Mouse (Mus musculus) neural tube, embryonic 11.5 days (tissue): ENCODE data around the gene Saal1. TPM values are rescaled to one million over a fixed set of nuclear protein-coding genes. Genes with fewer than 3 reads are reported as not detected.

ENCODE experiments used
- ATAC-seq: fragments of 200-750 bp; cut with Nextera tagmentation; 2 replicates; pipeline ENCODE4 v1.8.0; 2017; ENCODE audit warnings: moderate number of reproducible peaks, mild to moderate bottlenecking, moderate TSS enrichment, moderate library complexity; ENCODE audit not compliant: insufficient read depth, low FRiP score, low TSS enrichment
- DNase-seq: peaks from one replicate; pipeline ENCODE4 v3.0.0-alpha.2; 2015; ENCODE audit warnings: low spot score
- H3K27ac ChIP-seq: fragments of 300-500 bp; sonication (generic); 2 replicates; pipeline ENCODE4 v1.5.1; 2014; ENCODE audit warnings: low read depth, mild to moderate bottlenecking, low read length
- H3K27me3 ChIP-seq: fragments of 300-500 bp; sonication (generic); 2 replicates; pipeline ENCODE4 v1.6.1; 2014; ENCODE audit warnings: mild to moderate bottlenecking, low read length, mixed read lengths; ENCODE audit not compliant: control insufficient read depth, insufficient read depth
- H3K36me3 ChIP-seq: fragments of 300-500 bp; sonication (generic); 2 replicates; pipeline ENCODE4 v1.6.1; 2014; ENCODE audit warnings: mild to moderate bottlenecking, low read length, moderate library complexity, mixed read lengths; ENCODE audit not compliant: control insufficient read depth, insufficient read depth
- H3K4me1 ChIP-seq: fragments of 300-500 bp; sonication (generic); 2 replicates; pipeline ENCODE4 v1.6.1; 2014; ENCODE audit warnings: low read length, mixed read lengths; ENCODE audit not compliant: control insufficient read depth, insufficient read depth
- H3K4me2 ChIP-seq: fragments of 300-500 bp; sonication (generic); 2 replicates; pipeline ENCODE4 v1.6.1; 2014; ENCODE audit warnings: low read depth, mild to moderate bottlenecking, moderate library complexity
- H3K4me3 ChIP-seq: fragments of 300-500 bp; sonication (generic); 2 replicates; pipeline ENCODE4 v1.5.1; 2014; ENCODE audit warnings: low read depth, low read length
- H3K9ac ChIP-seq: fragments of 300-500 bp; sonication (generic); 2 replicates; pipeline ENCODE4 v1.6.1; 2014; ENCODE audit warnings: mild to moderate bottlenecking, low read length
- H3K9me3 ChIP-seq: fragments of 300-500 bp; sonication (generic); 2 replicates; pipeline ENCODE4 v1.6.1; 2016; ENCODE audit warnings: low read length; ENCODE audit not compliant: control insufficient read depth
- WGBS: fragments of 180-500 bp; shearing (Covaris S2); extraction: QIAGEN DNeasy Blood & Tissue Kit; methylation state at CpG from one replicate; pipeline ENCODE4 v1.1.7; 2014; 5-methylcytosine and 5-hydroxymethylcytosine counted together
- polyA plus RNA-seq: library from polyadenylated mRNA; unstranded; fragments of >200 nt; fragmentation: Nextera tagmentation; extraction: Ambion mirVana; gene quantifications from 2 replicates; pipeline ENCODE4 v1.2.1, GENCODE M21; 2014

Gene Saal1
- polyA plus RNA-seq, 1 experiment from 2014 or later = 39.1 TPM

- Histone ChIP-seq H3K9ac (no peak overlapping the region), H3K4me3 (no peak overlapping the region), H3K4me2 (no peak overlapping the region), H3K9me3 (no peaks in the 10 kb centered on the region), H3K27me3 (no peaks in the 10 kb centered on the region), H3K27ac (no peak overlapping the region), H3K36me3 (no peaks in the 10 kb centered on the region), H3K4me1 (no peaks in the 10 kb centered on the region)
- DNase-seq (no peak), ATAC-seq (no peak)
- WGBS = 97% methylated on average over 3 of the region's 3 CpGs
These were observed 32.1 kb downstream of the Saal1 start for GRCm38 (mm10) chr7:46678417-46678816.

- DNase-seq = no peak
- WGBS = 56% methylated on average over 5 of the region's 5 CpGs
These were observed 33.6 kb downstream of the Saal1 start for GRCm38 (mm10) chr7:46676808-46677360.

DNA sequence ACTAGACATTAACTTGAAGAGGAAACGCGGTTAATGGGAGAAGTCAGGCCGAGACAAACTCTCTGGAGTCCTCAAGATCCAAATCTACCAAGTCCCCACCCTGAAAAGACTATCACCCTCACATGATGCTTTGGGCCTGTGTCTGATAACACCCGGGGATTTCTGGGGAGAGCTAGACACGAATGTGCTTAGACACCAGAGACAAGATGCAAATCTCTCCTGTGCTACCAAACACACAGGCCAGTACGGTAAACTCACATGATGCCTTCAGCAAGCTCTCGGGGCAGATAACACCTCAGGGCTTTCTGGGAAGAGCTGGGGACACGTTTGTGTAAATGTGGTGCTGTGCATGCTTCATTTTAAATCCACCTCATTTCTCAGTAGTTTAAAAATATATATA is 34.6 kb downstream of the Saal1 start:
- Histone ChIP-seq H3K4me1 (no peaks in the 10 kb centered on the region), H3K27me3 (no peaks in the 10 kb centered on the region), H3K9me3 (no peaks in the 10 kb centered on the region), H3K9ac (no peak overlapping the region), H3K4me2 (no peak overlapping the region), H3K4me3 (no peak overlapping the region), H3K27ac (no peak overlapping the region), H3K36me3 (no peaks in the 10 kb centered on the region)
- ATAC-seq (no peak), DNase-seq (no peak)
- 87% methylated on average over 8 of the region's 8 CpGs for WGBS

More at GRCm38 (mm10) chr7:46676808-46677360, 33.6 kb downstream of the Saal1 start:
- Histone ChIP-seq H3K4me3 (no peak overlapping the region), H3K27me3 (no peaks in the 10 kb centered on the region), H3K36me3 (no peaks in the 10 kb centered on the region), H3K9me3 (no peaks in the 10 kb centered on the region), H3K9ac (no peak overlapping the region), H3K4me1 (no peaks in the 10 kb centered on the region), H3K4me2 (no peak overlapping the region), H3K27ac (no peak overlapping the region)
- ATAC-seq = no peak

DNA sequence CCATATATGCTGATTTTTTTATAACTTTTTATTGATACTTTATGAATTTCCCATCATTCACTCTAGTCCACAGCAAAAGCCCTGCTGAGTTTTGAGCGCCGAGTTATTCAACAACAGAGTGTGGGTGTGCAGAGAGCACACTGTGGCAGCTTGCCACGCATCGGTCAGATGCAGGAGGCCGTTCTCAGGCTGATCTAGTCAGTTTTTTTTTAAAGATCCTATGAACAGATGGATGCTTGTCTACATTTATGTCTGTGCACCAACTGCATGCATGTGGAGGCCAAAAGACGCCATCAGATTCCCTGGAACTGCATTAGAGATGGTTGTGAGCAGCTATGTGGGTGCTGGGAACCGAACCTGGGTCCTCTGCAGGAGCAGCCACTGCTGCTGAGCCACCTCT is 35.4 kb downstream of the Saal1 start:
- H3K27me3 ChIP-seq = no peaks in the 10 kb centered on the region
- H3K4me1 ChIP-seq = no peaks in the 10 kb centered on the region
- DNase-seq (no peak), ATAC-seq (no peak)
- H3K27ac ChIP-seq = no peak overlapping the region
- H3K9me3 ChIP-seq = no peaks in the 10 kb centered on the region
- WGBS = 93% methylated on average over 7 of the region's 7 CpGs
- no peak overlapping the region for H3K9ac ChIP-seq
- no peaks in the 10 kb centered on the region for H3K36me3 ChIP-seq
- H3K4me2 ChIP-seq = no peak overlapping the region
- H3K4me3 ChIP-seq = no peak overlapping the region

GRCm38 (mm10) chr7:46672160-46672672 is 38.3 kb downstream of the Saal1 start, which contains the start of gene Tph1:
Gene Tph1, minus strand, starts transcription at chr7:46672537.
- Histone ChIP-seq H3K9ac (no peak within 1 kb of the TSS), H3K27ac (no peak within 1 kb of the TSS), H3K9me3 (no peaks in the 10 kb centered on the region), H3K27me3 (no peaks in the 10 kb centered on the region; the same call in 1 of the 2 replicates), H3K4me3 (no peak within 1 kb of the TSS), H3K4me2 (no peak within 1 kb of the TSS), H3K36me3 (no peaks in the 10 kb centered on the region), H3K4me1 (0 out of 2 replicates have a peak, but pooled peaks cover 1% of the 10 kb centered on the region)
- DNase-seq (no peak), ATAC-seq (no peak)
- WGBS = 65% methylated on average over 10 of the region's 10 CpGs

GRCm38 (mm10) chr7:46667256-46667655 is 43.2 kb downstream of the Saal1 start:
- no peaks in the 10 kb centered on the region for H3K9me3 ChIP-seq
- ATAC-seq (peak; percentile 27; the same call in 1 of the 2 replicates), DNase-seq (peak; percentile 59)
- WGBS = 1% methylated on average over 21 of the region's 21 CpGs
- 0 out of 2 replicates have a peak, but pooled peaks cover 3% of the 10 kb centered on the region for H3K4me1 ChIP-seq
- peak overlapping the region; percentile 24 for H3K4me2 ChIP-seq
- H3K27ac ChIP-seq = no peak overlapping the region
- H3K4me3 ChIP-seq = no peak overlapping the region
- no peak overlapping the region for H3K9ac ChIP-seq
- H3K27me3 ChIP-seq = no peaks in the 10 kb centered on the region; the same call in 1 of the 2 replicates
- no peaks in the 10 kb centered on the region for H3K36me3 ChIP-seq

GRCm38 (mm10) chr7:46665236-46665635 is 45.2 kb downstream of the Saal1 start:
- ATAC-seq = no peak
- no peak overlapping the region for H3K9ac ChIP-seq
- H3K4me2 ChIP-seq = no peak overlapping the region
- no peak overlapping the region for H3K4me3 ChIP-seq
- H3K9me3 ChIP-seq = no peaks in the 10 kb centered on the region
- no peak overlapping the region for H3K27ac ChIP-seq
- peak; percentile 46 for DNase-seq
- H3K4me1 ChIP-seq = 0 out of 2 replicates have a peak, but pooled peaks cover 3% of the 10 kb centered on the region
- 41% methylated on average over 9 of the region's 9 CpGs for WGBS
- H3K27me3 ChIP-seq = no peaks in the 10 kb centered on the region; the same call in 1 of the 2 replicates
- H3K36me3 ChIP-seq = no peaks in the 10 kb centered on the region

DNA sequence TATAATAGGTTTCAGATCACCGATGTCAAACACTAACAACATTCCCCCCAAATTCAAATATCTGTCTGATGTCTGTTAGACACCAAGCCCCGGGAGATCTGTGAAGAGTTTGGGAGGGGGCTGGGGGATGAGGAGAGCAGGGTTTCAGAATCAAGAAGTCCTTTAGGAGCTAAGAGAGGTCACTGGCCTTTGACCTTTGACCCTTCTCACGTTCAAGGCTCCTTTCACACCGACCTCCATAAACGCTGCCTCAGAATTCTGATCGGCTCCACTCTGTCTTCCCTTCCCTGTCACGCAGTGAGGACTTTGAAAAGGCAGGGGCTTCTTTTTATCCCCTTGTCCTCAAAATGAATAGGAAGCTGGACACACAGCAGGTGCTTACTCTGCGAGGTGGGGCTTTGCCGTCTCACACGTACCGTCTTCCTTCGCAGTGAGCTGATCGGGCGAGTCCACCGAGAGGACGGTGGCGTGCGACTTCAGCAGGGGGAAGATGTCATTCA is 48.8 kb downstream of the Saal1 start:
- Histone ChIP-seq H3K27ac (no peak overlapping the region), H3K4me1 (no peaks in the 10 kb centered on the region), H3K36me3 (no peaks in the 10 kb centered on the region), H3K9ac (no peak overlapping the region), H3K4me3 (no peak overlapping the region), H3K9me3 (no peaks in the 10 kb centered on the region), H3K4me2 (peak overlapping the region; percentile 14; the same call in 1 of the 2 replicates), H3K27me3 (no peaks in the 10 kb centered on the region)
- no peak for DNase-seq
- 32% methylated on average over 18 of the region's 18 CpGs for WGBS
- no peak for ATAC-seq

DNA sequence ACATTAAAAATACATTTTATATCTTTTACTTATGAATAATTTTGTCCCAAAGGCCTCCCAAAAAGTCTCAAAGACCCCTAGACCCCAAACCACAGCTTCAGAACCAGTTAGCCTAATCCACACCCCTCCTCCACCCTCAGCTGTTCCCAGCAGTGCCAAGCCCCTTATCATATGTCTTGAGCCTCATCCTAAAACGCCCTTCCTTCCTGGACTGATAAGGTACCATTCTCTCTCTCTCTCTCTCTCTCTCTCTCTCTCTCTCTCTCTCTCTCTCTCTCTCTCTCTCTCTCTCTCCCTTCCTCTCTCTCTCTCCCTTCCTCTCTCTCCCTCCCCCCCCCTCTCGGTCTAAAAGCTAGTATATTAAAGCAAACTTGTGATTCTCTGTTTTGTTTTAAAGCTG is 58.2 kb downstream of the Saal1 start:
- 70% methylated on average over 2 of the region's 2 CpGs for WGBS
- no peaks in the 10 kb centered on the region for H3K36me3 ChIP-seq
- DNase-seq (no peak), ATAC-seq (no peak)
- H3K27ac ChIP-seq = no peak overlapping the region
- no peak overlapping the region for H3K9ac ChIP-seq
- no peaks in the 10 kb centered on the region for H3K27me3 ChIP-seq
- no peaks in the 10 kb centered on the region for H3K9me3 ChIP-seq
- no peaks in the 10 kb centered on the region for H3K4me1 ChIP-seq
- no peak overlapping the region for H3K4me2 ChIP-seq
- no peak overlapping the region for H3K4me3 ChIP-seq
